Mouse (Mus musculus): ENCODE data around the gene Adamts9. TPM values are rescaled to one million over a fixed set of nuclear protein-coding genes. Genes with fewer than 3 reads are reported as not detected.
A peak's percentile ranks its signal among the peaks of the same experiment; 100 is the strongest.

Adamts9 gene
- polyA plus RNA-seq, 1 experiment from 2014 or later, result 3.8 TPM

GRCm38 (mm10) chr6:92959416-92959815 lies 16.1 kb upstream of the Adamts9 start:
- no peak for DNase-seq (ENCODE audit: low spot score)
- 87% methylated on average over 2 of the region's 2 CpGs for WGBS
- H3K36me3 ChIP-seq (replicated peaks), result no peaks in the 10 kb centered on the region
- no peaks in the 10 kb centered on the region for H3K27me3 ChIP-seq (replicated peaks; ENCODE audit: low read depth, poor library complexity, severe bottlenecking)
- no peak overlapping the region for H3K27ac ChIP-seq (replicated peaks)
- H3K9me3 ChIP-seq, result no peaks in the 10 kb centered on the region
- peaks cover 6% of the 10 kb centered on the region for H3K4me1 ChIP-seq
- H3K4me3 ChIP-seq, result no peak overlapping the region

- Histone ChIP-seq H3K36me3 (replicated peaks) (no peaks in the 10 kb centered on the region; the same call in 1 of the 2 replicates), H3K27me3 (replicated peaks; ENCODE audit: low read depth, poor library complexity, severe bottlenecking) (peaks cover 39% of the 10 kb centered on the region), H3K9me3 (peaks cover 13% of the 10 kb centered on the region; the same call in 1 of the 2 replicates), H3K4me1 (peaks cover 20% of the 10 kb centered on the region), H3K27ac (replicated peaks) (no peak overlapping the region), H3K4me3 (no peak overlapping the region)
- WGBS, result 90% methylated on average over 6 of the region's 6 CpGs
- no peak for DNase-seq (ENCODE audit: low spot score)
These were observed 4.2 kb upstream of the Adamts9 start for GRCm38 (mm10) chr6:92947337-92948042.

DNA sequence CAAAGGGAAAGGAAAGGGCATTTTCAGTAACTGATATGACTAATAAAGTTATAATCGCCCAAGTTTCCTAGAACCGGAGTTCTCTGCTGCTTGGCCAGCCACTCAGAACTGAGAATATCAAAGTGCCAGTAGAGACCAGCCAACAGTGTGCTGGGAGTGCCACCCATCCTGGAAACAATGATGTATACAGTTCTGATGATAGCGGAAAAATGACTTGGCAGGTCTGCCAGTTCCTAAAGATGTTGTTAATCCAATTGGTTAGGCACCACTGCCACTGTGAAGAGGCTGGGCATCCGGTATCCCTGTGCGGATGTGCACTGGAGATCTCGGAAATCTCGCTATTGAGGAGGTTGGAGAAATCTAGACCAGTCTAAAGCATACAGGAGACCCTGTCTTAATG lies 1.4 kb upstream of the Adamts9 start:
- Histone ChIP-seq H3K4me1 (peaks cover 48% of the 10 kb centered on the region), H3K9me3 (peaks cover 13% of the 10 kb centered on the region; the same call in 1 of the 2 replicates), H3K27ac (replicated peaks) (no peak overlapping the region), H3K36me3 (replicated peaks) (no peaks in the 10 kb centered on the region; the same call in 1 of the 2 replicates), H3K27me3 (replicated peaks; ENCODE audit: low read depth, poor library complexity, severe bottlenecking) (peaks cover 54% of the 10 kb centered on the region), H3K4me3 (no peak overlapping the region)
- no peak for DNase-seq (ENCODE audit: low spot score)
- 48% methylated on average over 7 of the region's 7 CpGs for WGBS

GRCm38 (mm10) chr6:92944048-92944685 lies 875 bp upstream of the Adamts9 start:
- Histone ChIP-seq H3K4me1 (peaks cover 52% of the 10 kb centered on the region), H3K4me3 (peak overlapping the region; percentile 73), H3K27ac (replicated peaks) (no peak overlapping the region), H3K9me3 (peaks cover 13% of the 10 kb centered on the region; the same call in 1 of the 2 replicates), H3K27me3 (replicated peaks; ENCODE audit: low read depth, poor library complexity, severe bottlenecking) (peaks cover 59% of the 10 kb centered on the region), H3K36me3 (replicated peaks) (no peaks in the 10 kb centered on the region; the same call in 1 of the 2 replicates)
- WGBS, result 3% methylated on average over 14 of the region's 14 CpGs
- no peak for DNase-seq (ENCODE audit: low spot score)

- under 1% methylated on average over 30 of the region's 30 CpGs for WGBS
- peaks cover 52% of the 10 kb centered on the region for H3K4me1 ChIP-seq
- peaks cover 8% of the 10 kb centered on the region for H3K36me3 ChIP-seq (replicated peaks)
- DNase-seq (ENCODE audit: low spot score), result peak; percentile 55
- no peaks in the 10 kb centered on the region for H3K9me3 ChIP-seq
- peak overlapping the region; percentile 73 for H3K4me3 ChIP-seq
- H3K27me3 ChIP-seq (replicated peaks; ENCODE audit: low read depth, poor library complexity, severe bottlenecking), result peaks cover 59% of the 10 kb centered on the region
- H3K27ac ChIP-seq (replicated peaks), result peak overlapping the region; percentile 55
These were observed 1.4 kb downstream of the Adamts9 start for GRCm38 (mm10) chr6:92941756-92942420.

DNA sequence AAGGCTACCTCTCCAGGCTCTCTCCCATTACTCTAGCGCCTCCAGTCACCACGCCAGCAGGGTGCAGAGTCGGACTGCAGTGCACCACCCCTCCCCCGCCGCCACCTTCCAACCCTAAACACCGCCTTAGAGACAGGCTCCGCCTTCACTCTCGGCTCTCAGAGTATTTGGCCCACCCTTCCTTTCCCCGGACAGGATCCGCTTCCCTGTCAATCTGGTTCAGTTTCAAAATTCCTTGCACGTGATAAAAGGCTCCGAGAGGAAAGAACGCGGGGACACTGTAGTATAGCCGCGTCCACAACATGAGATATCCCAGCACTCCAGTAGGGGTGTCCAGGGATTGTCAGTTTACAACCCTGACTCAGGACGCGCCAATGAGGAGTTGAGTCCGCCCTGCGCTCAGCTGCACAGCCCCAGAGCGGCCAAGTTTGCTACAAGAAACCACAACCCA lies 2.0 kb downstream of the Adamts9 start:
- peak overlapping the region; percentile 55 for H3K27ac ChIP-seq (replicated peaks)
- peak overlapping the region; percentile 73 for H3K4me3 ChIP-seq
- under 1% methylated on average over 21 of the region's 21 CpGs for WGBS
- H3K9me3 ChIP-seq, result no peaks in the 10 kb centered on the region
- H3K36me3 ChIP-seq (replicated peaks), result peaks cover 13% of the 10 kb centered on the region
- peaks cover 52% of the 10 kb centered on the region for H3K4me1 ChIP-seq
- H3K27me3 ChIP-seq (replicated peaks; ENCODE audit: low read depth, poor library complexity, severe bottlenecking), result peaks cover 55% of the 10 kb centered on the region
- DNase-seq (ENCODE audit: low spot score), result peak; percentile 87

GRCm38 (mm10) chr6:92940191-92941131 lies 2.8 kb downstream of the Adamts9 start:
- H3K4me3 ChIP-seq, result peak overlapping the region; percentile 73
- peaks cover 18% of the 10 kb centered on the region for H3K36me3 ChIP-seq (replicated peaks)
- H3K9me3 ChIP-seq, result no peaks in the 10 kb centered on the region
- H3K27ac ChIP-seq (replicated peaks), result peak overlapping the region; percentile 76
- H3K4me1 ChIP-seq, result peaks cover 52% of the 10 kb centered on the region
- peaks cover 46% of the 10 kb centered on the region for H3K27me3 ChIP-seq (replicated peaks; ENCODE audit: low read depth, poor library complexity, severe bottlenecking)
- peak; percentile 62 for DNase-seq (ENCODE audit: low spot score)
- WGBS, result under 1% methylated on average over 37 of the region's 37 CpGs

GRCm38 (mm10) chr6:92928261-92928660 lies 15.0 kb downstream of the Adamts9 start:
- WGBS, result 88% methylated on average over 5 of the region's 5 CpGs
- H3K27ac ChIP-seq (replicated peaks), result no peak overlapping the region
- no peaks in the 10 kb centered on the region for H3K27me3 ChIP-seq (replicated peaks; ENCODE audit: low read depth, poor library complexity, severe bottlenecking)
- no peak for DNase-seq (ENCODE audit: low spot score)
- peaks cover 5% of the 10 kb centered on the region; the same call in 1 of the 2 replicates for H3K4me1 ChIP-seq
- H3K4me3 ChIP-seq, result no peak overlapping the region
- H3K36me3 ChIP-seq (replicated peaks), result peaks cover 18% of the 10 kb centered on the region
- H3K9me3 ChIP-seq, result no peaks in the 10 kb centered on the region

- WGBS, result 64% methylated on average over 8 of the region's 8 CpGs
- no peak overlapping the region for H3K27ac ChIP-seq (replicated peaks)
- no peak overlapping the region for H3K4me3 ChIP-seq
- no peaks in the 10 kb centered on the region for H3K36me3 ChIP-seq (replicated peaks)
- H3K9me3 ChIP-seq, result no peaks in the 10 kb centered on the region
- no peaks in the 10 kb centered on the region for H3K27me3 ChIP-seq (replicated peaks; ENCODE audit: low read depth, poor library complexity, severe bottlenecking)
- DNase-seq (ENCODE audit: low spot score), result no peak
- H3K4me1 ChIP-seq, result peaks cover 15% of the 10 kb centered on the region
These were observed 18.8 kb downstream of the Adamts9 start for GRCm38 (mm10) chr6:92924536-92924935.

GRCm38 (mm10) chr6:92921843-92922242 lies 21.4 kb downstream of the Adamts9 start:
- Histone ChIP-seq H3K4me1 (peaks cover 15% of the 10 kb centered on the region), H3K4me3 (no peak overlapping the region), H3K9me3 (no peaks in the 10 kb centered on the region), H3K27ac (replicated peaks) (no peak overlapping the region), H3K36me3 (replicated peaks) (no peaks in the 10 kb centered on the region), H3K27me3 (replicated peaks; ENCODE audit: low read depth, poor library complexity, severe bottlenecking) (no peaks in the 10 kb centered on the region)
- DNase-seq (ENCODE audit: low spot score), result no peak
- 53% methylated on average over 4 of the region's 4 CpGs for WGBS

- 70% methylated on average over 10 of the region's 10 CpGs for WGBS
- Histone ChIP-seq H3K4me3 (no peak overlapping the region), H3K36me3 (replicated peaks) (no peaks in the 10 kb centered on the region), H3K27ac (replicated peaks) (no peak overlapping the region), H3K9me3 (no peaks in the 10 kb centered on the region), H3K4me1 (peaks cover 15% of the 10 kb centered on the region), H3K27me3 (replicated peaks; ENCODE audit: low read depth, poor library complexity, severe bottlenecking) (no peaks in the 10 kb centered on the region)
- DNase-seq (ENCODE audit: low spot score), result no peak
These were observed 22.2 kb downstream of the Adamts9 start for GRCm38 (mm10) chr6:92920938-92921689.

All from embryonic facial prominence, embryonic 10.5 days (tissue).